Mouse (Mus musculus): ENCODE measurements at regions not wholly inside any gene's neighbourhood (a gene's known extent, or its start where the extent isn't known, plus 50 kb on each side); places are given as distances from the start of the nearest gene placed in this dataset.
A peak's percentile ranks its signal among the peaks of the same experiment; 100 is the strongest.

DNA sequence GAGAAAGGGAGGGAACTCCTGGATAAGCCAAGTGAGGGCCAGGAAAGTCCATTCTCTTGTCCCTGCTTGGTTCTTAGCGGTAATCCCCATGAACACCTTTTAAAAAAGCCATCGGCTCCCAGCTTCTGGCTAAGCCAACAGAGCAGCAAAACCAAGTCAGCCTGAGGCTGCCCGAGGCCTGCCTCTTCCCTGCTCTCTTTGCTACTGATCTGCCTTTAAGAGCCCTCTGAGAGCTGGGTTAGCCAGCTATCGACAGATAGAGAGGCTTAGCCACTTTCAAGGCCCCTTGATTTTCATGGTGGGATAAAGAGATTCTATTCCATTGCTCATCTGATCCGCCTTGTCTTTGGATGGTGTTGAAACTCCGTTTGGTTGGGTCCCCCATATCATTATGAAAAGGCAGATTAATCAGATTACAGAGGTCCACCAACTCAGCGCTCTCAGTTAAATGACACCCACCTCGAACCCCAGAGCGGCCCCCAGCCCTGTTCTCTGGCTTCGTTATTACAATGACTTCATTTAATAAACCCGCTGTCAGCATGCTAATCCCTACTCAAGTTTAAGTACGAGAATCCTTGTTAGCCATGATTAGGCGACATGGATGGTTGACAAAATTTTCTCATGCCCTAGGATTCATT is 66.1 kb downstream of the Slc4a3 start:
- DNase-seq (ENCODE audit: low read depth, low spot score): no peak

DNA sequence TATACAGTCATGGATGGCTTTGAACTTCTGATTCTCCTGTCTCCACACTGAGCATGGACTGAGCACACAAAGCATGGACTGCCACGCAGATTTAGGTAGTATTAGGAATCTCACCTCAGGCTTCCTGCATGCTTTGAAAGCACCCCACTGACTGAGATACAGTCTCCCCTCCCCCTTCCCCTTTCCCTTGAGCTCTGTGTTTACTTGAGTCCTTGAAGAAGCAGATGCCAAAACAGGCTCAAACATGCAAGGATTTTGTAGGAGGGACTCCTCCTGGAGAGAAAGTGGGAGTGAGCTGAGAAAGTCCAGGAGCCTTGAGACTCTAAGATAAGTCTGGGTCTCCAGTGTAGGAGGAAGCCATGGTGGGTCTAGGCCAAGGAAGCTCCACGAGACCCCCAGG is 67.1 kb downstream of the Slc4a3 start:
- peak; percentile 62 for DNase-seq (ENCODE audit: low read depth, low spot score)

DNA sequence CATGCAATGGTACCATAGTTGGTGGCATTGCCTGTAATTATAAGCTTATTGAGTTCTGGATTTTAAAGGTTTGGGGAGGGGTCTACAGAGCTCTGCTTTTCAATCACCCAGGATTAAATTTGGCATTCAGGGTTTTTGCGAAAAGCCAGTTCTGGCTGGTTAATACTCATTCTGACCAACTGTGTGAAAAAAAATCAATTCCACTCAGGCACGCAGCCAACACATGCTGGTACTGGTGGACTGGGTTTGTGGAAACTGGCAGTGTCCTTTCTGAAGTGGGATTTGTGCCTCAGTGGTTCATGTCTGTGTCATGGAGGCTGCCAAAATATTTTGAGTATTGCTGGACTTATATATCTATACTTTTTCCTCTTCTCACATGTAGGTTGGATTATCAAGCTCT is 70.9 kb downstream of the Slc4a3 start:
- DNase-seq (ENCODE audit: low read depth, low spot score): peak; percentile 28

DNA sequence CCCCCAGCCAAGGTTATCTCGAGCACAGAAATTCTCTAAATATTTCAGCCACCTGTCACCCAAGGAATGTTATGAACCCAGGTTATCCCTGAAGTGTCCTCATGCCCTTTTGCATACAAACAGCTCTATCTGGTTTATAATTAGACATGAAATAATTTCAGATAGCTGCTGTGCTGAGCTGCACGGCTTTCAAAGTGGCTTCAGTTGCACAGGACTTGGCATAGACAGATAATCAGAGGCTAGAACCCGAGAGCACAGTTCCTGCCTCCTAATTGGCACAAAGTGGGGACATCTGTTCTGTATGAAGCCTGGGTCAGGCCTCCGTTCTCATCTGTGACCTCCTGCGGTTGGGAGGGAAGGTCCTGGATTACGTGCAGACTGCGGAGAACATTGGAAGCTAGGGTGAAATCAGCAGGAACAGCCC is 72.3 kb downstream of the Slc4a3 start:
- DNase-seq (ENCODE audit: low read depth, low spot score): no peak

DNA sequence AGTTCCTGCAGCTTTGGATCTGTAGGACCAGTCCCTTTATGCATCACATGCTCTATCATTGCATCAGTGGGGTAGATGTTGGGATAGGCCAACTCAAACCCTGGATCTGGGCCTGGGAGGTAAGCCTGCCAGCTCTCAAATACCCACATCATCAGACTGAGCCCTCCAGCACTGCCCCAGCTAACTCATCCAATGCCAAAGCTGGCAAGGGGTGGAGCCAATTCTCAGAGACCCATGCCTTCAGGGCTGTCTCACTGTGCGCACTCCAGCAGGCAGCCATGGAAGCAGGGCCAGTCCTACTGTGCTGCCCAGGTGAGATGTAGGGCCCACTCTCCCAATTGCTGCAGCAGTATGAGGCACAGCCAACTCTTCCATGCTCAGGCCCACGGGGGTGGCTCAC is 84.2 kb downstream of the Slc4a3 start:
- no peak for DNase-seq (ENCODE audit: low read depth, low spot score)

DNA sequence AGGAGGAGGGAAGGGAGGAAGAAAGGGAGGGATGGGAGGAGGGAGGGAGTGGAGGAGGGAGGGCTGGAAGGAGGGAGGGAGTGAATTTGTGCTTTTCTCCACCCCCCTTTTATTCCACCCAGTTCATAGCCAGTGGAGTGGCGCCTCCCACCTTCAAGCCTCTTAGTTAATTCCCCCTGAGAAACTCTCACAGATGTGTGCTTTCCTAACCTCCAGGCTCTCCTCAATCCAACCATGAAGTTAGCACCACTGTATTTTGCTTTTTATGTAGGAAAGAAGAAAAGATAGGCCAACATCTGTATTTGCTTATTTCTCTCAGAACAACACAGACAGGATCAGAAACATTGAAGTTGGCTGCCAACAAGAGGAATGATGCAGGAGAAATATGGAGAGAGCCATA is 85.7 kb downstream of the Slc4a3 start:
- no peak for DNase-seq (ENCODE audit: low read depth, low spot score)

DNA sequence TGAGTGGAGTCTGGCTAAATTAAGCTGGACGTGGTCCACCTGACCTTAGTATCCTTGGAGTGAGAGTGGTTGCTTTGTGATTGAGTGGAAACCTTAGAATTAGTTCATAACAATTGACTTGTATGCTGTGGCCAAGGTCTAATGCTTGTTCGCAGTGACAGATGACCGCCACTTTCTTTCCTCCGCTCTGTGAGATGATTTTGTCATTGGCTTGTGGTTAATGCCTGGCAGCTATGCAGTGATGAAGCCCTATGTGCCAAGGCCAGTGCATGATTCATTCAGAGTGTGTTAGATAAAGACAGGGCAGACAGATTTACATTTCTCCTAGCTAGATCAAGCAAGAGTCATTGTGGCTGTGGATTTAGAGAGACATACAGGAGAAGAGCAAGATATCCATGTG is 89.5 kb downstream of the Slc4a3 start:
- no peak for DNase-seq (ENCODE audit: low read depth, low spot score)

DNA sequence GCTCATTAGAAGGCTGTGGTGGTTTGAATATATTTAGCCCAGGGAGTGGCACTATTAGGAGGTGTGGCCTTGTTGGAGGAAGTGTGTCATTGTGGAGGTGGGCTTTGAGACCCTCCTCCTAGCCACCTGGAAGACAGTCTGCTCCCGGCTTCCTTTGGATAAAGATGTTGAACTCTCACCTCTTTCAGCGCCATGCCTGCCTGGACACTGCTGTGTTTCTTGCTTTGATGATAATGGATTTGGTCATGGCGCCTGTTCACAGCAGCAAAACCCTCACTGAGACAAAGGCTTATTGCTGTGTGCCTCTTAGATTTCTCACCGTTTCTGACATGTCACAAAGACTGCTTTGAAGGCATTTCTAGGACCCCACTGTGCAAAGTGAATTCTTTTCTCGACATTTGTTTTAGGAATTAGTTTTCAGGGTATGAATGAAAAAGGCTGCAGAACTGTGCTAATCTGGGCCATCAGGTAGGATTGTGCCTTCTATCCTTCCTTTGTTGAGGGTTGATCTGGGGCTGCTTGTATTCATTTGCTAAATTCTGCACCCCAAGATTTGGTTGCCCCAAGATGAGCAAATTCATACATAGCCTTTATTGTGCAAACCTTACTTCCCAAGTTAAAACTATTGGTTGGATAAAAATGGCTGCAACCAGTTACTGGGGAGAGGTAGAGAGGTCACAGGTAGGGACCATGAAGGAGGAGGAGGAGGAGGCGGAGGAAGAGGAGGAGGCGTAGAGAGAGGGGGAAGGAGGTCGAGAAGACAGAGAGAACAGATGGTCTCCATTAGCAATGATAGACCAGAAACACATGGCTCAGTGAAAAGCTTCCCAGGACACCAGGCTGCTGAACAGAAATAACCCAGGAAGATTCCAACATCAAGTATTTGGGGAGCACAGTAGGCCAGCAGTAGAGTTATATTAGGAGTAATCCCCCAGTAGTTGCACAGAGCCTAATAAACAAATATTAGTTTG is 93.2 kb downstream of the Slc4a3 start:
- no peak for DNase-seq (ENCODE audit: low read depth, low spot score)

DNA sequence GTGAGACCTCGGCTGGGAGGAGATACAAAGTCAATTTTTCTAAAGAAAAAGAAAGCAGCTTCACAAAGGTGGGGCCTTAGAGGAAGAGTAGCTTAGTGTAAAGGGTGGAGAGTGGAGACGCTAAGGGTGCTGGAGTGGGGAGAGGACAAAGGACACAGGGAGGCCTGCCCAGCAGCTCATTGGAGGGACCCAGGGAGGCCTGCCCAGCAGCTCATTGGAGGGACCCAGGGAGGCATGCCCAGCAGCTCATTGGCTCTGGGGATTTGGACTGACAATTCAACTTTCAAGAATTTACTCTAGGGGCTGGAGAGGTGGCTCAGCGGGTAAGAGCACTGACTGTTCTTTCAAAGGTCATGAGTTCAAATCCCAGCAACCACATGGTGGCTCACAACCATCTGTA is 96.4 kb downstream of the Slc4a3 start:
- peak; percentile 85 for DNase-seq (ENCODE audit: low read depth, low spot score)

DNA sequence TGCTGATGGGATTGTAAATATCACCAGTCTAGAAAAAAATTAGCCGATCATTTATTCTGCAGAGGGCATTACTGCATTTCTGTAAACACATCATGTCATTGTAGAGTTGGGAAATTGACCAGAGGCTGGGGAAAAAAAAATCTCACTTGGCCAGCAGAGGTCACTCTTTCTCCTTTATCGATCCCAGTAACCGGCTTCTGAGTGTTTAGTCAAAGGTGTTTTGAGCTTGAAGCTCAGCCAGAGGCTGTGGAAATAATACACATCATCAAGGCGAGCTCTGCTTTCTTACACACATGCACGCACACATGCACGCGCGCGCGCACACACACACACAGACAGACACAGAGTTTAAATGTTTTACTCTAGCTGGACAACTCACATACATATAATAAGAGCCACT is 106.5 kb downstream of the Slc4a3 start:
- peak; percentile 80 for DNase-seq (ENCODE audit: low read depth, low spot score)

DNA sequence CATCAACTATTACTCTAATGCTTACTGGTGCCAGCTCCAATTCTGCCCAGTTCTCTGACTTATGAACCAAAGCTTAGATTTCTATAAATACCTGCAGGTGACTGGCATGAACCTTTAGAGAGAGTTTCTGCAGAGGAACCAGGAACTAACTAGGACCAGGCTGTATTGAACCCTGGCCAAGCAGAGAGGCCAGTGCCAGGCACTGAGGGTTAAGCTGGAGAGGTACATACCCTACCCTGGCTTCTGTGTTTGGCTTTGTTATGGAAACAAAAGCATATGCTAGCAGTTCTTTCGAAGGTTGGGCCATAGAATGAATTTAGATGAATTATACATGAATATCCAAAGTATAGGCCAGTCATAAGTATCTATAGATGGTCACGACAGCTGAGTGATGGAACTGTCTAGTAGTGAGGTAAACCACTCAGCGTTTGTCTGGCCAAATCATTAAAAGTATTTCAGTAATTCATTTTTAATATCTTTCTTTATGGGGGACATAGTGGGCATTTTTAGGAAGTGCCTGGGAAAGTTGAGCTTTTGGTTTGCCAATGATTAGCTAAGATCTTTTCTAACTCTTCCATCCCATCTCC is 107.0 kb downstream of the Slc4a3 start:
- no peak for DNase-seq (ENCODE audit: low read depth, low spot score)

DNA sequence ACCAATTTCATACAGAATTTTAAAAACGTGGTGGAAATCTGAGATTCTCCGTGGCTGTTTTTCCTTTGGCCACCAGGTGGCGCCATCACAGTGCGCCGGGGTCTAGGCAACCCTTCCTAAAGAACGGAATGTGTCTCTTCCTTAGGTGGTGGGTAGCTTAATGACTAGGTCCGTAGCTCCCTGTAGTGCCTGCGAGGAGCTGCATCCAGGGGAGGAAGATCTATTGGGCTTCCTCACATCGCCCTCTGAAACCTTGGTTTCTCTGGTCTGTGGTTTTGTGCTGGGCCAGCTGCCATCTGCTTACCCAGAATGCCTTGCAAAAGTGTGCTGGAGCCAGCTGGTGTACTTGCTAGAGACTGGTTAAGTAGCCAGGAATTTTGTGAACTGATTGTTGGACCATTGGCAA is 107.6 kb downstream of the Slc4a3 start:
- peak; percentile 76 for DNase-seq (ENCODE audit: low read depth, low spot score)

DNA sequence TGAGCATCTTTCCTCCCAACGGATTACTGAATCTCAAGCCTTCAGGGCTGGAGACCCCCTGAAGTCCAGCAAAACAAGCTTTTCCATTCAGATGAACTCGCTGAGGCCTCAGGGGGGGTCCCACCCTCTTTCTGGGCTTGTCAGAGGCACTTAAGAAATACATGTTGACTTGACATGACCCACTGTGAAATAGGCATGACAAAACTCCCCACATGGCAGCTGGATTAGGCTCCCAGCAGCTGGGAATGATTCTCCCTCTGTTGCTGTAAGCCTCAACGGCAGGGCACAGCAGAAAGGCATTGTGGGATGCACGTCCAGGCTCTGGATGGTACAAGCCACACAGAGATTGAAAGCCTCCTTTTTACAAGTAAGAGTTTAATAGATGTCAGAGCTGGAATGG is 110.5 kb downstream of the Slc4a3 start:
- no peak for DNase-seq (ENCODE audit: low read depth, low spot score)

DNA sequence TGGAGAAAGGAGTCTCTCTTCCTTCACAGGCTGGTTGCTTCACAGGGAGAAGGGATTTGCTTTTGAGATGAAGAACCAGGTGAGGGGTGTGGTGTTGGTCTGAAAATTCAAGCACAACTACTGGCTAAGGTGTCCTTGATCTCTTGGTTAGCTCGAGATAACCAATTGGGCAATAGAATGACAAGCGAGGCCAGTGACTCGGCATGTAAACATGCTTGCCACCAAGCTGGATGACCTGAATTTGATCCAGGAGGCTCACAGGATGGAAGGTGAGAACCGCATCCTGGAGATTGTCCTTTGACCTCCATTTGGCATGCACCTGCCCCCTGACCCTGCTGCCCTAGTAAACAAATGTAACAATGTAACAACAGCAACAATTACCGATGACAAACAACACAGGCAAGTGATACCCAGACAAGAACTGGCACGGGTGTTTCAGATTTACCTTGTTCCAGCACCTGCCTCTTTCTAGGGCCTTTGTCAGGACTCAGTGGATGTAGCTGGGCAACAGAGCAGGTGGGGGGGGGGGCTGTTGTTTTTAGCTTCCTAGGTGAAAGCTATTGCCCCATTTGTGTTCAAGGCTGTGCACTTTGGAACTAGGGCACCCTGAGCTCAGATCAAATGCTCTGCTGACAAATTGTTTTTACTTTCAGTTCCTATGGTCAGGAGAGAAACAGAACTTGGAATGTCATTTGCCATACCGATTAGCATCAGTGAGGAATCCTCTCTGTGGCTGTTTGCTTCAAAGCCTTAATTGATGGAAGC is 114.5 kb downstream of the Slc4a3 start:
- no peak for DNase-seq (ENCODE audit: low read depth, low spot score)

DNA sequence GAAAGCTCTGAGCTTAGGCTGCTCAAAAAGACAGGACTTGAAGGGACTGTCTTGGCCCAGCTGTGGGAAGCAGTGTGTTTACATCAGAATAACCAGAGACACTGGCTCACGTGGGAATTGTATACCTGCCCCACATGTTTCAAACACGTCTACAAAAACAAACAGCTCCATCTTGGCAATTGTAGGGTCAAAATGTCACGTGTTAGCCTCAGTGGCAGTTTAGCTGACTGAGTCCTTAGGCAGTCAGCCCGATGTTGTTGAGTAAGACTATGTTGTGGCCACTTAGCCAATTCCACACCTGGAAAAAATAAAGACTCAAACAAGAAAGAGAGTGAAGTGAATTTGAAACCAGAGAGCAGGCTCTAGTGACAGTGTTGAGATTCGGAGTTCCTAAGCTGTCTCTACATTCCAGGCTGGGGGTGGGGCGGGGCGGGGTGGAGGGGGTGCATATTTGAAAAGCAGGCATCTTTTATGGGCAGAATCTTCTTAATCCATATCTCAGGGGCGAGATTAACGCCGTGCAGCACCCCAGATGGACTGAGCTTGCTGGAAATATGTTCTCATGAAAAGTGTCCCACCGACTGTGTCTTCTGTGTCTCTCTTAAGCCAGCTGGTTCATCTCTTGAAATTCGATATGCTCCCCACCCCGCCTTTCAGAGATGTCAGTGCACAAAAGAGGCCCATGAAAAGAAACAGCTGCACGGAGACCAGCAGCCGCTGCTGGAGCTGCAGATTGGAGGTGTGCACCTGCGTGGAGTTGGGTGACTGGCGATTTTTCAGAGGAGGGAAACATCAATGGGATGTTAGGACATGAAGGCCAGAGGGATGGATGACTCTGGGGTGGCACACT is 116.3 kb downstream of the Slc4a3 start:
- peak; percentile 86 for DNase-seq (ENCODE audit: low read depth, low spot score)

DNA sequence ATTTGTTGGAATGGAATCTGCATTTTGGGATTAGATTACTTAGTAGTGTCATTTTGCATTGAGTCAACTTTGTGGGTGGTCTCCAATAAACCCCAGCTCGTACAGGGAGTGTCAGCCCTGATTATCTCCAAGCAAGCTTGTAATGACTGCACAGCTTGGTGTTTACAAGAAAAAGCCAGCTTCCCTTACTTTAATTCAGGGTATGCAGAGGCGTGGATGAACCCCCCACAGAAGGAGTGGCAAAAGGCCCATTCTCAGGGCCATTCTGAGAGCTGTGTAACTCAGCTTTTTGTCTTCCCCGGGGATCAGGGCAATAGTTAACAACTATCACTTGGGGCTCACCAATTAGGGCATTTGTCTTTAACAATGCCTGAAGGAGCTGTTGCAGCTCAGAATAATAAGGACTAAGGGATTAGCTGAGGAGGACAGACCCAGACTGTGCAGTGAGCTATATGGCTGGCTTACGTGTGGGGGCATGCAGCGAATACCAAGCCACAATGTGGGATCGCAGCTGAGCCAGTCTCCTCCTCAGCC is 121.7 kb downstream of the Slc4a3 start:
- peak; percentile 75 for DNase-seq (ENCODE audit: low read depth, low spot score)

DNA sequence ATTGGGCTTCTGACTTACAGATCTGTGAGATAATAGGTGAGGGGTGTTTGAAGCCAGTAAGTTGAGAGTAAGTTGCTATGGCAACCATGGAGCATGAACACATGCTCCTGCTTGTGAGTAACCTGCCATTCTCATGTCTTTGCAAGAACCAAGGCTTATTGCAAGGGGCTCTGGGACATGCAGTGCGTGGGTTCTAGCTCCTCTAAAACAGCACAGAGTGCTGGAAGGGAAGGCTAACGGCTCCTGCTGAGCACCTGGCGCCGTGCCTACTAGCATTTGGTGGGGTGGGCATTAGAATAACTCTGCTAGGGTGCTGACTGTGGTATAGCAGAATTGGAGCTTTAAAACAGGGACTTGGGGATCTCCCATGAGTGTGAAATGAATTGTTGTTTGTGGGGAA is 130.2 kb downstream of the Slc4a3 start:
- peak; percentile 43 for DNase-seq (ENCODE audit: low read depth, low spot score)

DNA sequence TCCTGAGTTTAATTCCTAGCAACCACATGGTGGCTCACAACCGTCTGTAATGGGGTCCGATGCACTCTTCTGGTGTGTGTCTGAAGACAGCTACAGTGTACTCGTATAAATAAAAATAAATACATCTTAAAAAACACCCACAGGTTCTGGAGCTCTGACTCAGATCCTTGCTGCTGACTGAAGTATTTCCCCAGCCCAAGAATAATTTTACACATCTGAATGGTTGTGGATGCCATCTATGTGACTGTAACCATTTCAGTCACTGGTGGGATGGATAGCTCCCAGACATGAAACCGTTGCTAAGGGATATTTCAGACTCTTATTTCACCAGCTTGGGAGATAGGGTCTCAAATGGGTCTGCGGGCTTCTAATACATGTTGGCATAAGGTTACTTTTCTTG is 131.6 kb downstream of the Slc4a3 start:
- no peak for DNase-seq (ENCODE audit: low read depth, low spot score)

DNA sequence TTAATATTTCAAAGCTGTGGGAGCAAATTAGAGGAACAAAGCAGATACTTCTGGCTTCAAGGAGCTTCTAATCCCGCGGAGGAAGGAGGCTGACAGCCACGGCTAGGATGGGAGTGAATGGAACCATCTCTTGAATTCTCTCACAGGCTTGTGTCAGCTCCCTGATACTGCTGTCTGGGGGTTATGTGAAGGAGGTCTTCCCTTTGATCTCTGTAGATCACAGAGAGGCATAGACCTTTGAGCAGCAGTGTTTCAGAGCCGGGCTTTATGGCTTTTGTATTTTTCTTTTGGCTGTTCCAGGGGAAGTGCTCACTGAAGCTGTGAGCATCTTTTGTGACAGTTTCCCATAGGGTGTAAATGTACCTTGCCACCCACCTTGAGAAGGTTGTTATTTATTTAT is 132.2 kb downstream of the Slc4a3 start:
- no peak for DNase-seq (ENCODE audit: low read depth, low spot score)

DNA sequence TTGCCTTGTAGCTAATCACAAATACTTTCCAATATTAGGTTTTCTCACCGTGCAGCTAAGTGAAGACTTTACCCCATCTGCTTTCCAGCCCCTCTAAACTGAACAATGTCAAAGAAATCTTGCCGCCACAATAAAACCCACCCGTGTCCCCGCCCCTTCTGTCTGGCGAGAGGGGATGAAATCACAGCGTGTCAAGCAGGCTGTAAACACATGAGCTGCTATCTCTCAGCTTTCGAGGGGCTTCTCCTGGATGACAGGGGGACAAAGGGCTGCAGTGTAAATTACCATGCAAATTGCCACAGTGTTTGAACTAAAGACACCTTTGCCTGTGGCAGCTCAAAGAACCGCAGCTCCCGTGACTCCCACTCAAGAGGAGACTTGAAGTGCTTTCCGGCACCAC is 134.3 kb downstream of the Slc4a3 start:
- no peak for DNase-seq (ENCODE audit: low read depth, low spot score)

DNA sequence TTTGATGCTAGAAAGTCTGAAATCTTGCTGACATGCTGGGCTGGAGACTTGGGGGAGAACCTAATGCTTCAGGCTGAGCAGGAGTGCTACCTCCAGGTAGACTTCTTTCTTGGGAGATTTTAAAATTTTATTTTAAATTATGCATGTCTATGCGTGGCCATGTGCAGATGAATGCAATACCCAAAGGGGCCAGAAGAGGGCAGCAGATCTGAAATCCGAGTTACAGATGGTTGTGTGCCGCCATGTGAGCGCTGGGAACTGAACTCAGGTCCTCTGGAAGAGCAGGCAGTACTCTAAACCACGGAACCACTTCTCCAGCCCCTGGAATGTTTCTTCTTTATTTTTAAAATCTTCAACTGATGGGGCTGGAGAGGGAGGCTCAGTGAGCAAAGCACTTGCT is 135.8 kb downstream of the Slc4a3 start:
- peak; percentile 28 for DNase-seq (ENCODE audit: low read depth, low spot score)
